ENCODE assay signal across 30 mouse cellular contexts in genomic region chr7:37736413-37736720, GRCm38 (mm10). TPM values are rescaled to one million over a fixed set of nuclear protein-coding genes. Genes with fewer than 3 reads are reported as not detected.
DNase-seq lines count a peak whose midpoint lies in the region; ATAC-seq and TF ChIP-seq lines count a peak whose summit lies in the region.
"Had no signal": no experiment of that assay in that cellular context is flagged by ENCODE, and none has a peak within 500 bp of the region (broad histone marks: within the 10 kb centered on the region; RNA-seq: fewer than 3 reads in every experiment).

No protein-coding gene starts in this region.

- H3K9ac ChIP-seq in hindbrain, embryonic 12.5 days: 0 out of 2 replicates have a peak overlapping the region, but pooled peaks have one; percentile 23
- no peak overlapping the region for H3K9ac ChIP-seq in hindbrain, embryonic 14.5 days
- no peak overlapping the region for H3K9ac ChIP-seq in midbrain, embryonic 13.5 days (replicated peaks)
- H3K9ac ChIP-seq in midbrain, postnatal 0 days (replicated peaks; ENCODE audit: low read length, poor library complexity, severe bottlenecking): no peak overlapping the region
- H3K9ac ChIP-seq: embryonic facial prominence, embryonic 13.5 days; hindbrain, embryonic 15.5 days; intestine, embryonic 15.5 days; limb, embryonic 13.5 days; neural tube, embryonic 15.5 days had no signal

- no peaks in the 10 kb centered on the region for H3K9me3 ChIP-seq in hindbrain, embryonic 12.5 days (replicated peaks)
- no peaks in the 10 kb centered on the region for H3K9me3 ChIP-seq in hindbrain, embryonic 14.5 days (ENCODE audit: control insufficient read depth, low read length)
- no peaks in the 10 kb centered on the region for H3K9me3 ChIP-seq in midbrain, embryonic 13.5 days
- H3K9me3 ChIP-seq in midbrain, postnatal 0 days (ENCODE audit: low read length): no peaks in the 10 kb centered on the region
- H3K9me3 ChIP-seq: embryonic facial prominence, embryonic 13.5 days; hindbrain, embryonic 15.5 days; intestine, embryonic 15.5 days; limb, embryonic 13.5 days; megakaryocyte, embryonic 14.5 days; neural tube, embryonic 15.5 days had no signal

- peaks cover 4% of the 10 kb centered on the region; the same call in 1 of the 2 replicates for H3K36me3 ChIP-seq in hindbrain, embryonic 12.5 days
- no peaks in the 10 kb centered on the region for H3K36me3 ChIP-seq in hindbrain, embryonic 14.5 days (replicated peaks; ENCODE audit: control insufficient read depth, insufficient read depth)
- no peaks in the 10 kb centered on the region for H3K36me3 ChIP-seq in midbrain, embryonic 13.5 days
- no peaks in the 10 kb centered on the region for H3K36me3 ChIP-seq in midbrain, postnatal 0 days (ENCODE audit: insufficient read depth, low read length)
- H3K36me3 ChIP-seq: embryonic facial prominence, embryonic 13.5 days; hindbrain, embryonic 15.5 days; intestine, embryonic 15.5 days; limb, embryonic 13.5 days; neural tube, embryonic 15.5 days had no signal

- H3K4me1 ChIP-seq in hindbrain, embryonic 12.5 days: peaks cover 54% of the 10 kb centered on the region
- H3K4me1 ChIP-seq in hindbrain, embryonic 14.5 days (replicated peaks; ENCODE audit: control insufficient read depth, insufficient read depth, low read length): peaks cover 34% of the 10 kb centered on the region
- peaks cover 62% of the 10 kb centered on the region for H3K4me1 ChIP-seq in midbrain, embryonic 13.5 days (replicated peaks)
- H3K4me1 ChIP-seq in midbrain, postnatal 0 days (ENCODE audit: insufficient read depth, low read length): 0 out of 2 replicates have a peak, but pooled peaks cover 3% of the 10 kb centered on the region
- H3K4me1 ChIP-seq: megakaryocyte, embryonic 14.5 days had no signal

- no peaks in the 10 kb centered on the region; the same call in 1 of the 2 replicates for H3K27me3 ChIP-seq in hindbrain, embryonic 12.5 days
- H3K27me3 ChIP-seq in hindbrain, embryonic 14.5 days (ENCODE audit: control insufficient read depth, insufficient read depth, low read length): no peaks in the 10 kb centered on the region
- no peaks in the 10 kb centered on the region for H3K27me3 ChIP-seq in midbrain, embryonic 13.5 days
- H3K27me3 ChIP-seq in midbrain, postnatal 0 days (ENCODE audit: insufficient read depth, low read length): no peaks in the 10 kb centered on the region
- H3K27me3 ChIP-seq: hindbrain, embryonic 15.5 days; intestine, embryonic 15.5 days; neural tube, embryonic 15.5 days had no signal

- no peak overlapping the region for H3K4me2 ChIP-seq in hindbrain, embryonic 12.5 days (replicated peaks)
- H3K4me2 ChIP-seq in hindbrain, embryonic 14.5 days (replicated peaks): no peak overlapping the region
- H3K4me2 ChIP-seq in midbrain, embryonic 13.5 days (replicated peaks): no peak overlapping the region
- H3K4me2 ChIP-seq in midbrain, postnatal 0 days (ENCODE audit: low read depth, low read length, poor library complexity, severe bottlenecking): no peak overlapping the region
- H3K4me2 ChIP-seq: embryonic facial prominence, embryonic 13.5 days; heart, embryonic 11.5 days; hindbrain, embryonic 15.5 days; intestine, embryonic 15.5 days; limb, embryonic 13.5 days; liver, embryonic 11.5 days; neural tube, embryonic 15.5 days had no signal

- no peak for TF ChIP-seq CTCF in midbrain, postnatal 0 days (IDR thresholded peaks at IDR 0.05)

- DNase-seq in heart, adult 11 months: peak; percentile 43
- no peak for DNase-seq in heart, postnatal 36 days
- no peak for DNase-seq in hindbrain, embryonic 14.5 days (ENCODE audit: low spot score)
- no peak for DNase-seq in midbrain, postnatal 0 days (ENCODE audit: low spot score)
- no peak for DNase-seq in spleen, postnatal 4 days (ENCODE audit: low spot score in 2 of 2)
- DNase-seq: adrenal gland, postnatal 25 days; B cell, adult 2 months; cerebellum, adult 11-12 months; cerebellum, adult 9-11 months; embryo, embryonic 11 days; gastrocnemius, postnatal 10 days; kidney, adult 2 months; kidney, postnatal 36 days; lung, postnatal 4 days; right cerebral cortex, adult 18-20 months; spleen, adult 18-20 months; thymus, adult 18-20 months; thymus, postnatal 25 days had no signal

- WGBS in hindbrain, embryonic 12.5 days: 18% methylated on average over 4 of the region's 4 CpGs
- WGBS in hindbrain, embryonic 14.5 days: 6% methylated on average over 4 of the region's 4 CpGs
- 2% methylated on average over 4 of the region's 4 CpGs for WGBS in midbrain, embryonic 13.5 days
- WGBS in midbrain, postnatal 0 days: 15% methylated on average over 4 of the region's 4 CpGs

- H3K27ac ChIP-seq in hindbrain, embryonic 12.5 days: 0 out of 2 replicates have a peak overlapping the region, but pooled peaks have one; percentile 55
- H3K27ac ChIP-seq in hindbrain, embryonic 14.5 days: no peak overlapping the region
- H3K27ac ChIP-seq in midbrain, embryonic 13.5 days: no peak overlapping the region; the same call in 1 of the 2 replicates
- no peak overlapping the region for H3K27ac ChIP-seq in midbrain, postnatal 0 days (ENCODE audit: low read depth, low read length)
- H3K27ac ChIP-seq: embryonic facial prominence, embryonic 13.5 days; hindbrain, embryonic 15.5 days; intestine, embryonic 15.5 days; layer of hippocampus, adult 2 months; limb, embryonic 13.5 days; neural tube, embryonic 15.5 days; stomach, postnatal 0 days had no signal

- intact Hi-C loops in heart, postnatal 36 days (cut with DNase I): no loop called here

- no peak overlapping the region for H3K4me3 ChIP-seq in hindbrain, embryonic 12.5 days
- no peak overlapping the region for H3K4me3 ChIP-seq in hindbrain, embryonic 14.5 days (replicated peaks; ENCODE audit: low read length)
- H3K4me3 ChIP-seq in midbrain, embryonic 13.5 days (replicated peaks): no peak overlapping the region
- H3K4me3 ChIP-seq in midbrain, postnatal 0 days (ENCODE audit: low read depth, low read length): no peak overlapping the region
- H3K4me3 ChIP-seq: embryonic facial prominence, embryonic 13.5 days; hindbrain, embryonic 15.5 days; intestine, embryonic 15.5 days; layer of hippocampus, adult 2 months; limb, embryonic 13.5 days; megakaryocyte, embryonic 14.5 days; neural tube, embryonic 15.5 days had no signal

- 0 out of 2 replicates have a peak, but pooled peaks have one; percentile 3 for ATAC-seq in hindbrain, embryonic 12.5 days (ENCODE audit: low FRiP score)
- ATAC-seq in hindbrain, embryonic 14.5 days (ENCODE audit: low FRiP score): no peak
- ATAC-seq in midbrain, embryonic 13.5 days: peak; percentile 21; the same call in 1 of the 2 replicates
- ATAC-seq in midbrain, postnatal 0 days (ENCODE audit: low FRiP score): no peak
- ATAC-seq: intestine, embryonic 15.5 days had no signal

RNA-seq across cellular contexts. Expression of gene Zfp536, which starts 37.1 kb away (rescaled TPM):
- total RNA-seq in heart, postnatal 36 days (2021): 1 to 10 TPM; 5.7 to 8.2 TPM
- polyA plus RNA-seq in hindbrain, embryonic 12.5 days (2016; fragmentation: Nextera tagmentation; extraction: Ambion mirVana): 45.1 and 49.1 TPM in 2 replicates
- 35.6 and 43.0 TPM in 2 replicates for polyA plus RNA-seq in hindbrain, embryonic 14.5 days (2014; fragmentation: Nextera tagmentation; extraction: Ambion mirVana)
- 41.5 and 43.4 TPM in 2 replicates for polyA plus RNA-seq in midbrain, embryonic 13.5 days (2015; fragmentation: Nextera tagmentation; extraction: Ambion mirVana)
- total RNA-seq in midbrain, postnatal 0 days (2014; rRNA removed): 43.1 and 48.2 TPM in 2 replicates
- 14.7 and 16.4 TPM in 2 replicates for polyA plus RNA-seq in midbrain, postnatal 0 days (2015; fragmentation: Nextera tagmentation; extraction: Ambion mirVana)

Comparison
In these comparisons a context has a peak if more than half of its experiments do, and no peak if none do; other contexts are left out.
1. ATAC-seq: peak in hindbrain, embryonic 12.5 days (single experiment) and midbrain, embryonic 13.5 days (single experiment); none in hindbrain, embryonic 14.5 days (single experiment) and midbrain, postnatal 0 days (single experiment).